In genomic region chr2:84727172-84727858, GRCm38 (mm10) we compare ENCODE assay signal across 8 mouse cellular contexts. TPM values are rescaled to one million over a fixed set of nuclear protein-coding genes. Genes with fewer than 3 reads are reported as not detected.
DNase-seq lines count a peak whose midpoint lies in the region; ATAC-seq and TF ChIP-seq lines count a peak whose summit lies in the region.

TSS of gene Clp1 (minus strand) at chr2:84727350.

- peak; percentile 95 for ATAC-seq in common myeloid progenitor, adult 5-6 weeks (replicated peaks; ENCODE audit: low read depth, poor library complexity, severe bottlenecking)
- peak; percentile 98 for ATAC-seq in hindbrain, postnatal 0 days
- peak; percentile 96 for ATAC-seq in megakaryocyte, adult 5-6 weeks (ENCODE audit: poor library complexity, severe bottlenecking)

- H3K9ac ChIP-seq in hindbrain, postnatal 0 days (replicated peaks; ENCODE audit: low read length): peak within 1 kb of the TSS; percentile 59

- peak within 1 kb of the TSS; percentile 93 for H3K27ac ChIP-seq in gastrocnemius, adult 2 months
- peak within 1 kb of the TSS; percentile 80 for H3K27ac ChIP-seq in hindbrain, postnatal 0 days
- peak within 1 kb of the TSS; percentile 92 for H3K27ac ChIP-seq in left cerebral cortex, adult 2 months

- under 1% methylated on average over 39 of the region's 39 CpGs for WGBS in hindbrain, postnatal 0 days

- peaks cover 5% of the 10 kb centered on the region; the same call in 1 of the 2 replicates for H3K4me1 ChIP-seq in hindbrain, postnatal 0 days (ENCODE audit: insufficient read depth, low read length)

- peak within 1 kb of the TSS; percentile 85 for H3K4me2 ChIP-seq in hindbrain, postnatal 0 days (ENCODE audit: low read depth, low read length)

- no peaks in the 10 kb centered on the region for H3K27me3 ChIP-seq in hindbrain, postnatal 0 days (ENCODE audit: insufficient read depth, low read length)

- no peak for TF ChIP-seq CTCF in gastrocnemius, adult 2 months (IDR thresholded peaks at IDR 0.05)
- peak; percentile 29; the same call in 1 of the 2 replicates for TF ChIP-seq CTCF in hindbrain, postnatal 0 days (IDR thresholded peaks at IDR 0.05; ENCODE audit: low read depth)
- TF ChIP-seq CTCF in left cerebral cortex, adult 2 months (IDR thresholded peaks at IDR 0.05): no peak

- H3K9me3 ChIP-seq in hindbrain, postnatal 0 days (ENCODE audit: low read length): no peaks in the 10 kb centered on the region

- DNase-seq in ZHBTc4 (ENCODE audit: low read depth, low spot score): peak; percentile 100
- peak; percentile 97 for DNase-seq in gastrocnemius, adult 2 months
- peak; percentile 99 for DNase-seq in hindbrain, postnatal 0 days (ENCODE audit: low spot score)
- DNase-seq in left cerebral cortex, adult 2 months (ENCODE audit: extremely low spot score in 1 of 2, low spot score in 2 of 2): peak; percentile 95 to 96
- DNase-seq in right cerebral cortex, adult 2 months (ENCODE audit: low spot score in 2 of 2): peak; percentile 97 to 99
- DNase-seq in urinary bladder, postnatal 14 days (ENCODE audit: low spot score): peak; percentile 96

- H3K4me3 ChIP-seq in gastrocnemius, adult 2 months: peak within 1 kb of the TSS; percentile 81
- peak within 1 kb of the TSS; percentile 46 for H3K4me3 ChIP-seq in hindbrain, postnatal 0 days (ENCODE audit: low read length)
- H3K4me3 ChIP-seq in left cerebral cortex, adult 2 months: peak within 1 kb of the TSS; percentile 82

- intact Hi-C loops in gastrocnemius, adult 2 months (cut with DNase I): loop anchor here (10.0 kb wide), 1 partner anchor 307 kb away; the partner anchor contains the start of genes P2rx3 and Ssrp1
- intact Hi-C loops in left cerebral cortex, adult 2 months (cut with DNase I): loop anchor here (1.0 to 5.0 kb wide), 2 partner anchors 12 to 320 kb away; partner anchors contain the start of genes Tnks1bp1 and Zdhhc5

- H3K36me3 ChIP-seq in hindbrain, postnatal 0 days (ENCODE audit: insufficient read depth, low read length): peaks cover 5% of the 10 kb centered on the region; the same call in 1 of the 2 replicates

RNA-seq across cellular contexts. Expression of gene Clp1, which starts in this region (rescaled TPM):
- 32.5 and 33.7 TPM in 2 replicates for total RNA-seq in common myeloid progenitor, adult 5-6 weeks (2017)
- total RNA-seq in gastrocnemius, adult 2 months (2021): 1 to 10 TPM; 4.2 to 5.2 TPM
- total RNA-seq in hindbrain, postnatal 0 days (2014; rRNA removed): 6.3 and 14.3 TPM in 2 replicates
- polyA plus RNA-seq in hindbrain, postnatal 0 days (2015; fragmentation: Nextera tagmentation; extraction: Ambion mirVana): 11.2 and 12.0 TPM in 2 replicates
- total RNA-seq in left cerebral cortex, adult 2 months (2021): 10 to 100 TPM in 1 of 2 experiments, 1 to 10 TPM in 1; 8.8 to 10.2 TPM
- 33.1 and 34.5 TPM in 2 replicates for total RNA-seq in megakaryocyte, adult 5-6 weeks (2015)
- total RNA-seq in megakaryocyte, adult 5-6 weeks (2017): 33.1 and 36.2 TPM in 2 replicates

Comparison
In these comparisons a context has a peak if more than half of its experiments do, and no peak if none do; other contexts are left out.
1. Peak in every context shown above with its lines: DNase-seq, ATAC-seq, H3K4me3 ChIP-seq and H3K27ac ChIP-seq.